In the genomic region with DNA sequence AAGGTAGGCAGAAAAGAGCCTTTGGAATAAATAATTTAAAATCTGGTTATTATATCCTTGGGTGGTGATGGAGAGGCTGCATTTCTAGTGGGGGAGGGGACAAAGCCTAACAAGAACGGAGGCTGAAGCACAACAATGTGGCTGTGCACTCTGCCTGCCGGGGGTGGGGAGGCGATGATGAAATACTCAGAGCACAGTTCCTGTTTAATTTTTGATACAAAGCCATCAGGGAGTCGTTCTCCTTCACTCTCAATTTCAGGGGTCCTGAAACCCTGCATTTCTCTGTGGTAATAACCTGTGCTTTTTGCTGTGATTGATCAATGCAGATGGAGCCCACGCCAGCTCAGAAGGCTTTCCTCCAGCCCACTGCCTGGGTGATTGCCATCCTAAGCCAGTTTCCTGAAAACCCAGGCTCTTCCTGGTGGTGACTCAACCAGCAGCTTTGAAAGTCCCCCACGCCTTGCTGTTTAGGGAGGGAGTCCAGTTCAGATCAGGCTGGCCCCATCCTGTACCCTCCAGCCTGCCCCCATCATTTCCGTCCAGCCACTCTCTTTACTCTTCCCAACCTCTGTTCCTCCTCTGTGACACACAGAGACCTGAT, we compare ENCODE assay signal across 11 mouse cellular contexts.
DNase-seq lines count a peak whose midpoint lies in the region; ATAC-seq and TF ChIP-seq lines count a peak whose summit lies in the region.
"Had no signal": no experiment of that assay in that cellular context is flagged by ENCODE, and none has a peak within 500 bp of the region (broad histone marks: within the 10 kb centered on the region; RNA-seq: fewer than 3 reads in every experiment).

No protein-coding gene starts in this region.

- H3K4me2 ChIP-seq in liver, postnatal 0 days (ENCODE audit: low read depth, low read length), result no peak overlapping the region
- no peak overlapping the region for H3K4me2 ChIP-seq in liver, embryonic 11.5 days
- H3K4me2 ChIP-seq in embryonic facial prominence, embryonic 14.5 days (ENCODE audit: low read depth, low read length), result no peak overlapping the region
- H3K4me2 ChIP-seq in lung, postnatal 0 days (replicated peaks; ENCODE audit: low read depth, low read length), result no peak overlapping the region
- no peak overlapping the region for H3K4me2 ChIP-seq in neural tube, embryonic 15.5 days

- WGBS in liver, postnatal 0 days (ENCODE audit: insufficient replicate concordance), result 46% methylated on average over 7 of the region's 7 CpGs
- WGBS in liver, embryonic 11.5 days, result 76% methylated on average over 7 of the region's 7 CpGs
- WGBS in embryonic facial prominence, embryonic 14.5 days, result 65% methylated on average over 7 of the region's 7 CpGs
- WGBS in lung, postnatal 0 days, result 44% methylated on average over 7 of the region's 7 CpGs
- 53% methylated on average over 7 of the region's 7 CpGs for WGBS in neural tube, embryonic 15.5 days

- ATAC-seq in liver, postnatal 0 days, result 0 out of 2 replicates have a peak, but pooled peaks have one; percentile 17
- no peak for ATAC-seq in liver, embryonic 11.5 days (replicated peaks; ENCODE audit: low FRiP score)
- ATAC-seq in embryonic facial prominence, embryonic 14.5 days (ENCODE audit: low read depth), result no peak
- peak; percentile 73 for ATAC-seq in lung, postnatal 0 days
- ATAC-seq in neural tube, embryonic 15.5 days (ENCODE audit: low FRiP score), result 0 out of 2 replicates have a peak, but pooled peaks have one; percentile 22

- TF ChIP-seq CTCF in liver, postnatal 0 days (IDR thresholded peaks at IDR 0.05; ENCODE audit: low read depth), result no peak
- TF ChIP-seq CTCF in lung, postnatal 0 days (IDR thresholded peaks at IDR 0.05), result no peak

- H3K9ac ChIP-seq in liver, postnatal 0 days (replicated peaks), result no peak overlapping the region
- no peak overlapping the region for H3K9ac ChIP-seq in liver, embryonic 11.5 days (ENCODE audit: low read depth, low read length)
- 0 out of 2 replicates have a peak overlapping the region, but pooled peaks have one; percentile 6 for H3K9ac ChIP-seq in embryonic facial prominence, embryonic 14.5 days (ENCODE audit: low read depth, low read length)
- no peak overlapping the region for H3K9ac ChIP-seq in lung, postnatal 0 days (replicated peaks; ENCODE audit: low read depth)
- H3K9ac ChIP-seq in neural tube, embryonic 15.5 days (replicated peaks), result no peak overlapping the region

- 0 out of 2 replicates have a peak, but pooled peaks cover 5% of the 10 kb centered on the region for H3K4me1 ChIP-seq in liver, postnatal 0 days (ENCODE audit: insufficient read depth)
- no peaks in the 10 kb centered on the region for H3K4me1 ChIP-seq in liver, embryonic 11.5 days (replicated peaks; ENCODE audit: control insufficient read depth, insufficient read depth, low read length)
- H3K4me1 ChIP-seq in embryonic facial prominence, embryonic 14.5 days (ENCODE audit: control insufficient read depth, insufficient read depth, low read length), result peaks cover 5% of the 10 kb centered on the region; the same call in 1 of the 2 replicates
- H3K4me1 ChIP-seq in lung, postnatal 0 days (ENCODE audit: insufficient read depth, low read depth, low read length), result peaks cover 4% of the 10 kb centered on the region; the same call in 1 of the 2 replicates
- peaks cover 49% of the 10 kb centered on the region for H3K4me1 ChIP-seq in neural tube, embryonic 15.5 days

- DNase-seq in liver, postnatal 0 days, result no peak
- no peak for DNase-seq in liver, embryonic 11.5 days (ENCODE audit: low spot score)
- DNase-seq in embryonic facial prominence, embryonic 14.5 days (ENCODE audit: low spot score), result no peak
- DNase-seq in lung, postnatal 0 days (ENCODE audit: low spot score), result peak; percentile 63
- DNase-seq in thymus, postnatal 36 days, result no peak
- no peak for DNase-seq in right cerebral cortex, postnatal 10 days (ENCODE audit: low spot score in 2 of 2)
- no peak for DNase-seq in spleen, postnatal 4 days (ENCODE audit: low spot score in 2 of 2)
- DNase-seq: kidney, adult 8-10 months; right cerebral cortex, postnatal 25 days had no signal

- H3K27me3 ChIP-seq in liver, postnatal 0 days (ENCODE audit: insufficient read depth, low read length), result no peaks in the 10 kb centered on the region
- H3K27me3 ChIP-seq in liver, embryonic 11.5 days (replicated peaks; ENCODE audit: control insufficient read depth, insufficient read depth, low read length), result no peaks in the 10 kb centered on the region
- H3K27me3 ChIP-seq in embryonic facial prominence, embryonic 14.5 days (replicated peaks; ENCODE audit: control insufficient read depth, insufficient read depth, low read length), result no peaks in the 10 kb centered on the region
- H3K27me3 ChIP-seq in lung, postnatal 0 days (replicated peaks; ENCODE audit: insufficient read depth, low read length), result no peaks in the 10 kb centered on the region
- H3K27me3 ChIP-seq in neural tube, embryonic 15.5 days (replicated peaks), result no peaks in the 10 kb centered on the region

- peaks cover 9% of the 10 kb centered on the region; the same call in 1 of the 2 replicates for H3K36me3 ChIP-seq in liver, postnatal 0 days (replicated peaks; ENCODE audit: insufficient read depth, low read length)
- peaks cover 6% of the 10 kb centered on the region; the same call in 1 of the 2 replicates for H3K36me3 ChIP-seq in liver, embryonic 11.5 days (ENCODE audit: control insufficient read depth, insufficient read depth, low read length)
- peaks cover 13% of the 10 kb centered on the region for H3K36me3 ChIP-seq in embryonic facial prominence, embryonic 14.5 days (ENCODE audit: control insufficient read depth, insufficient read depth, low read length)
- no peaks in the 10 kb centered on the region; the same call in 1 of the 2 replicates for H3K36me3 ChIP-seq in lung, postnatal 0 days (ENCODE audit: insufficient read depth, low read length)
- H3K36me3 ChIP-seq in neural tube, embryonic 15.5 days, result peaks cover 5% of the 10 kb centered on the region; the same call in 1 of the 2 replicates

- TF ChIP-seq EP300 in liver, postnatal 0 days (IDR thresholded peaks at IDR 0.05; ENCODE audit: low read depth), result no peak
- TF ChIP-seq EP300 in lung, postnatal 0 days (IDR thresholded peaks at IDR 0.05), result peak; percentile 61; the same call in 1 of the 2 replicates

- H3K27ac ChIP-seq in liver, postnatal 0 days (ENCODE audit: low read depth), result no peak overlapping the region
- no peak overlapping the region for H3K27ac ChIP-seq in liver, embryonic 11.5 days (ENCODE audit: low read depth, low read length)
- no peak overlapping the region for H3K27ac ChIP-seq in embryonic facial prominence, embryonic 14.5 days (replicated peaks; ENCODE audit: low read depth, low read length)
- H3K27ac ChIP-seq in lung, postnatal 0 days (ENCODE audit: low read length), result peak overlapping the region; percentile 63
- peak overlapping the region; percentile 59 for H3K27ac ChIP-seq in neural tube, embryonic 15.5 days (replicated peaks)
- H3K27ac ChIP-seq: heart, adult 2 months had no signal

- H3K4me3 ChIP-seq in liver, postnatal 0 days (ENCODE audit: low read depth, low read length), result no peak overlapping the region
- H3K4me3 ChIP-seq in liver, embryonic 11.5 days (ENCODE audit: low read depth, low read length), result no peak overlapping the region
- no peak overlapping the region for H3K4me3 ChIP-seq in embryonic facial prominence, embryonic 14.5 days (ENCODE audit: low read depth, low read length)
- no peak overlapping the region for H3K4me3 ChIP-seq in lung, postnatal 0 days (ENCODE audit: low read depth, low read length)
- H3K4me3 ChIP-seq in neural tube, embryonic 15.5 days (replicated peaks), result no peak overlapping the region
- H3K4me3 ChIP-seq: heart, adult 2 months had no signal

- no peaks in the 10 kb centered on the region for H3K9me3 ChIP-seq in liver, postnatal 0 days (ENCODE audit: low read length)
- no peaks in the 10 kb centered on the region for H3K9me3 ChIP-seq in liver, embryonic 11.5 days (ENCODE audit: control insufficient read depth, low read length)
- no peaks in the 10 kb centered on the region for H3K9me3 ChIP-seq in embryonic facial prominence, embryonic 14.5 days (ENCODE audit: control insufficient read depth, low read length)
- H3K9me3 ChIP-seq in lung, postnatal 0 days (ENCODE audit: low read length), result no peaks in the 10 kb centered on the region
- H3K9me3 ChIP-seq in neural tube, embryonic 15.5 days (replicated peaks), result no peaks in the 10 kb centered on the region

Comparison
In these comparisons a context has a peak if more than half of its experiments do, and no peak if none do; other contexts are left out.
1. ATAC-seq: peak in liver, postnatal 0 days (single experiment), lung, postnatal 0 days (single experiment) and neural tube, embryonic 15.5 days (single experiment); none in liver, embryonic 11.5 days (single experiment) and embryonic facial prominence, embryonic 14.5 days (single experiment).
2. H3K27ac ChIP-seq: peak in lung, postnatal 0 days (single experiment) and neural tube, embryonic 15.5 days (single experiment); none in liver, postnatal 0 days (single experiment), liver, embryonic 11.5 days (single experiment) and embryonic facial prominence, embryonic 14.5 days (single experiment).